Mouse (Mus musculus): ENCODE data around the gene Tmem260.
"Not testable (repeated sequence)": the region's sequence is repeated elsewhere in the genome, so short reads cannot be mapped to it uniquely, and the experiment has no call there.

Tmem260 gene

DNA sequence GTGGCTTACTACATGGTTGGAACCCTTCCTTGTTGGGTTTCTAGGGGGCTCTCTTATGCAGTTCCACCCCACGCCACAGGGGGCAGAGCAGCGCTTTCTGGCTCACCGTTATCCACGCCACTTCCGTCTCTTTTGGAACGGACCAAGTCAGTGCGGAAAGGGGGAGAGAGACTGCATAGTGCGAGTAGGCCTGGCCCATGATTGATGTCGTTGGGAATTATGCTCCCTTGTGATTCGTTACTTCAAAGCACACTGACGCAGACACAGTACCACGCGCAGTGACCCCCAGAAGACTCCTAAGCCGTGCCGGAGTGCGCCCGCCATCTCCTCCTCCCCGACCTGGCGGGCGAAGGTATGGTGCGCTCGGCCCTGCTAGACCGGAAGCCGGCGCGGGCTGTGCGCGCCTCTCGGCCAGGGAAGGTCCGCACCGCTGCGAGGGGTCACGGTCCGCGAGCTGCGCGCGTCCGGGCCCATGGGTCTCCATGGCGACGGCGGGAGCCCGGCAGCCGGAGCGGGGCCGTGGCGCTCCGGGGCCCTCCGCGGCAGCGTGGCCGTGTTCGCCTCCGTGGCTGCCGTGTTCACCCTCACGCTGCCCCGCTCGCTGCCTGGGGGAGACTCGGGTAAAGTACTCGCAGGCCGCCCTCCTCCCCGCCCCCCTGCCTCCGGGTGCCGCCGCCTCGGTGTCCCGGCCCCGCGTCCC lies at the start of gene Tmem260:
Gene Tmem260 (plus strand): TSS at position 141 of the 700 bp plus-strand sequence.
- DNase-seq (ENCODE audit: low read depth, low spot score), result peak; percentile 97

DNA sequence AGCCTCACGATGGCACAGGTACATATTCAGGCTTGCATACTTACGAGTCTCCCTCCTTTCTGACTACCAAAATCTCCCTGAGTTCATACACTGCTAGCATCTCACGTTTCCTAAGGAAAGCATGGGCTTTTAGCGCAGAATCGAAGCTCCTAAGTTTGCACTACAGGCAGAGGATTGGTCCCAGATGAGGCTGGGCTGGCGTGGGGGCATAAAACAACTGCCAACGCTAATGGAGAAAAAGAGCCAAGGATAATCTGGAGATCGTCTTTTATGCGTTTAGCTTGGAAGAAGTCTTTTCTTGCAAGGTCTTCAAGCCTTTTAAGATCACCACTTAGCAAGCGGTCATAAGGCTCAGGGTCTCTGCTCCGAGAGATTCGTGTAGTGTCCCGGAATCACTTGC lies 39.8 kb upstream of the Tmem260 start:
- no peak for DNase-seq (ENCODE audit: low read depth, low spot score)

DNA sequence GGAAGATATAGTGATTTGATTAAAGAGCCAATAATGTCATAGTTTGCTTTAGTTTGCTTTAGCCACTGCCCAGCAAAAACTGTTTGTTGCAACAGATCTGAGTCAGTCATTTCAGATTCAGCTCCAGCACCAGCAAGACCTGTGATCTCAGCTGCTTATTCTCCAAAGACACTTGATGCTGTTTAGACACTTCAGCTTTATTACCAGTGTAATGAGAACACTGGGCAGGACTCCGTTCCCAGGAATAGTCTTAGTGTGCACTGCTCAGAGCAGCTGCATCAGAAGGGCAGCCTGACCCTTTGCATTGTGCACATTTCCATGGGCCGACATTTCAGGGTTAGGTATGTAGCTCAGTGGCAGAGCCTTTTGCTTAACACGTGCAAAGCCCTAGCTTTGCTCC lies 28.9 kb upstream of the Tmem260 start:
- no peak for DNase-seq (ENCODE audit: low read depth, low spot score)

DNA sequence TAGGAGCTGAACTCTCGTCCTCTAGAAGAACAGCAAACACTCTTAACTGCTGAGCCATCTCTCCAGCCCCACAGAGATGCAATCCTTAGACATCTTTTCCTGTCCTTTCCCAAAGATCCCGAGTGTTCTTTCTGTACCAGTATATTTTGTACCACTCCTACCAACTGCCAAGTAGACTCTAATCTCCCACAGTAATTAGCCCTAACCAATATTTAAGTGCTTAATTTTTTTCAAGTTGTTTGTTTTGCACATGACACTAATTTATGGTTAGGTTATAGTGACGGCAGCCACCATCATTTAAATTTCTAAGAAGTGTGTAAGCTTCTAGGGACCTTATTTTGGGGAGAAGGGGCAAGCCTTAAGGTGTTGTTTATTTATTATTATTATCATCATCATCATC lies 27.7 kb upstream of the Tmem260 start:
- peak; percentile 21 for DNase-seq (ENCODE audit: low read depth, low spot score)

DNA sequence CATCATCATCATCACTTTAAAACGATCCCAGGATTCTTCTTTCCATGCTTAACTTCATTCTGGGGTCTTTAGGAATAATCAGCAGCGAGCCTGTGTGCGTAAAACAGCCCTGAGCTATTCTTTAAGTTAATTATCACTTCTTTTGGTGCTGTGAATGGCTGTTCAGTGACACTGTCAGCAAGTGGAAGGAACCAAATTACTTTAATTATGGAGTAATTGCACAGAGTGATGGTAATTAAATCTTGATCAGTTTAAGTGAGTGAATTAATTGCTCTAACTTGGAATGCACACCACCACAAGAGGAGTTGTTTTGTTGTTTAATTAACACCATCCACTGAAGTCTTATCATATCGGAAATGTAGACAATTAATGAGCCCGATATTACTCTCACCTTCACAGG lies 27.3 kb upstream of the Tmem260 start:
- DNase-seq (ENCODE audit: low read depth, low spot score), result peak; percentile 36

DNA sequence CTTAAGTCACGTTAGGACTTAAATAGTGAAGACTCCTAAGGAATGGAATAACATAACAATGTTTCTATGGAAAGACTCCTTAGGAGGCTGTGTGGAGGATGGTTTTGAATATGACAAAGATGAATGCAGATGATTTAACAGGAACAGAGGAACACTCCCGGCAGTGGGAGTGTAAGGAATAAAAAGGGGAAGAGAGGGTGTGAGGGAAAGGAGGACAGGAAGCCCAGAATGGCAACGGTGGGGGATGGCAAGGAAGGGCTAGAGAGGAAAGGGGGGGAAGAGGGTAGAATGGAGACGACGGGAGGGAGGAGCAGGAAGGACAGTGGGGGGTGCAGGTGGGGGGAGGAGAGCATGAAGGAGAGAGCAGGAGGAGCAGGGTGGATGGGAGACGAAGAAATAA lies 24.4 kb upstream of the Tmem260 start:
- peak; percentile 74 for DNase-seq (ENCODE audit: low read depth, low spot score)

DNA sequence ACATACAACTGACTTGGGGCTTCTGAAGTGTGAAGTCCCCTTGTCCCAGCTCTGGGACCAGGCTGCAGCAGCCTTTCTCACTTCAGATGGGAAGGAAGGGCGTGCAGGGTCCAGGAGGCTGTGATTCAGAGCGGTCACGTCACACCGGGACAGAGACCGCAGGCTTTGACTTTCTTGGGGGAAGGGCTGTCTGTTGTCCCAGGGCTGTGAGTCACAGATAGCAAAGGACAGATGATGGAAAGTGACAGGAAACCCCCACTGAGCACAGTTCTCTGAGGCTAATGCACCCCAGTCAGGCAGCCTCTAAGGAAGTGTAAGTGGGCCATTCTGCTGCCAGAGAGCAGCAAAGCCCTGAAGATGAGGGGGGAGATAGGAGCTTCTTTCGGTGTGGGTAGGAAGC lies 23.9 kb upstream of the Tmem260 start:
- peak; percentile 48 for DNase-seq (ENCODE audit: low read depth, low spot score)

DNA sequence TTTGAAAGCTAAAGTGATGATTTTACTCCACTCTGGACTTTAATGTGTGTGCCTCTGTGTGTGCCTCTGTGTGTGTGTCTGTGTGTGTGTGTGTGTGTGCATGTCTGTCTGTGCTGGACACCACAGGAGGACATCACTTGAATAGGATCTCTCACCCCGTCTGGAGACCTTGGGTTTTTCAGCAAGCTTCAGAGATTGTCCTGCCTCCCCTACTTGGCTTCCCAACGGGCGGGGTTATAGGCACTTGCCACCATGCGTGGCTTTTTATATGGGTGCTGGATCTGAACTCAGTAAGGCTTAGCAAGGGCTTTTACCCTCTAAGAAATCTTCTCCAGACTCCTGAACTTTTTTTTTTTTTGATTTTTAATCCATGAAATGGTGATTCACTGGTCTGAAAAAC lies 23.5 kb upstream of the Tmem260 start:
- no peak for DNase-seq (ENCODE audit: low read depth, low spot score)

DNA sequence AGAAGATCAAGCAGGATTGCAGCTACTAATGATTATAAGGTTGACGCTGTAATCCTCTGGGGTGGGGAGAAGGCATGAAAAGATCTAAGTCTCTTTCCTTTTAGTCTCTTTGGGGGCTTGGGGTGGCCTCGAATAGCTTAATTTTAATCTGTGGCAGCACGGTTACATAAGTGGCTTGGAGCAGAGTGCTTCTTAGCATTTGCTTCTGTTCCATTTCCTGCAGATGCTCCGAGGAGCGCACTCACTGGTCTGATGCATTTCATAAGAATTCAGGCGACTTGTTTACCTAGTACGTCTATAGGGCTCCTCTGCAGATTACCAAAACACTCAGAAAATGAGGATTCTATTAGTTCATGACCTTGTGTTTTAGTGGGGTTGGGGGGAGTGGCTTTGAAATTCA lies 23.0 kb upstream of the Tmem260 start:
- DNase-seq (ENCODE audit: low read depth, low spot score), result peak; percentile 42

DNA sequence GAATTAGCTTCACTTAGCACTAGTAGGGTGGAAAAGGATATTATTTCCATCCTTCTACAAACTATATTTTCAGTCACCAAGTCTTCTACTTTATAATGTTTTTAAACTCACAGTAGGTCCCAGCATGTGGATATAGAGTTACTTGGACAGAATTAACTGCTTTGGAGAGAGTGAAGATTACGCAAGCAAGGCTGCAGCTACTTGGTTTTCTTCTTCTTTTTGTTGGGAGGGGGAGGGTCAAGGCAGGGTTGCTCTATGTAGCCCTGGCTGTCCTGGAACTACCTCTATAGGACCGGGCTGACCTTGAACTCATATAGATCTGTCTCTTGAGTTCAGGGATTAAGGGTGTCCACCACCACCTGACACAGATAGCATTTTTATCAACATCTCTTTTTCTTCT lies 13.9 kb upstream of the Tmem260 start:
- no peak for DNase-seq (ENCODE audit: low read depth, low spot score)

DNA sequence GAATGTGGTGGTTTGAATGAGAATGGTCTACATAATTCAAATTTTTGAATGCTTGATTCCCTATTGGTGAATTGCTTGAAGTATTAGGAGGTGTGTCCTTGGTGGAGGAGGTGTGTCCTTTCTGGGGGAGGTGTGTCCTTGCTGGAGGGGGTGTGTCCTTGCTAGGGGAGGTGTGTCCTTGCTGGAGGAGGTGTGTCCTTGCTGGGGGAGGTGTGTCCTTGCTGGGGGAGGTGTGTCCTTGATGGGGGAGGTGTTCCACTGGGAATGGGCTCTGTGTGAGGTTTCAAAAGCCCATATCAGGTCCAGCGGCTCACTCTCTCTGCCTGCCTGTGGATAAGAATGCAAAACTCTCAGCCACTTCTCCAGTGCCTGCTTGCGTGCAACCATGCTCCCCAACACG lies 2.1 kb upstream of the Tmem260 start:
- no peak for DNase-seq (ENCODE audit: low read depth, low spot score)

DNA sequence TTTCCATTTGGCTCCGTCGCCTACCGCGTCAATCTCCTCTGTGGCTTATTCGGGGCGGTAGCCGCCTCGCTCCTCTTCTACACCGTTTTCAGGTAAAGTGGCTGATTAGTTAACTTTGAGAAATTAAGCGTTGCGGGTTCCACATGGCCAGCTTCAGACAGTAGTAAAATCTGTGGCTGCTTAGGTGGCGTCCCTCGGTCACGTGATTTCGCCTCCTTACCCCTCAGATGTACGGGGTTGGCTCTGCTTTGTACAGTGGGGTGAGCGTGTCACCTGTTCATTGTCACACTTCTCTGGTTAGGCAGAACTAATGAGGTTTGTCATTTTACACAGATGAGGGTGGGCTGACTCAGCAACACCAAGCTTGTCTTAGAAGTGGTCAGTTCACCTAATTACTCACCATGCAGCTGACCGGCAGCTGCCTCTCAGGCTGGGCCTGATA lies 6.1 kb downstream of the Tmem260 start:
- no peak for DNase-seq (ENCODE audit: low read depth, low spot score)

DNA sequence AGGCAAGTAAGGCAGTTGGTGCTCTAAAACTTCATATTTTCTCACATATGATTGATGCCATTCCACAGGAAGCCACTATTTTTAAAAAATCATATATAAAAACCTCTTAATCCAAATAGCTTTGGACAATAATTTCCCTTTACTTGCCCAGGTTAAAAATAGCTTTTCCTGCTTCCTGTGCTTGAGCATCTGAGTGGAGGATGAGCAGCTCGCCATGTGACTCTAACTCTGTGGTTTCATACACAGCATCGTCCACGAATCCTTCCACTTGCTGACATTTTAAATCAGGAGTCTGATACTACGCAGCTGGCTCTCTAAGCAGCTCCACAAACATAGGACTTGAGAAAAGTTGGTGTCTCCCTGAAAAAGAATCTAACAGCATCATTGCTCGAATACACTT lies 7.5 kb downstream of the Tmem260 start:
- peak; percentile 20 for DNase-seq (ENCODE audit: low read depth, low spot score)

DNA sequence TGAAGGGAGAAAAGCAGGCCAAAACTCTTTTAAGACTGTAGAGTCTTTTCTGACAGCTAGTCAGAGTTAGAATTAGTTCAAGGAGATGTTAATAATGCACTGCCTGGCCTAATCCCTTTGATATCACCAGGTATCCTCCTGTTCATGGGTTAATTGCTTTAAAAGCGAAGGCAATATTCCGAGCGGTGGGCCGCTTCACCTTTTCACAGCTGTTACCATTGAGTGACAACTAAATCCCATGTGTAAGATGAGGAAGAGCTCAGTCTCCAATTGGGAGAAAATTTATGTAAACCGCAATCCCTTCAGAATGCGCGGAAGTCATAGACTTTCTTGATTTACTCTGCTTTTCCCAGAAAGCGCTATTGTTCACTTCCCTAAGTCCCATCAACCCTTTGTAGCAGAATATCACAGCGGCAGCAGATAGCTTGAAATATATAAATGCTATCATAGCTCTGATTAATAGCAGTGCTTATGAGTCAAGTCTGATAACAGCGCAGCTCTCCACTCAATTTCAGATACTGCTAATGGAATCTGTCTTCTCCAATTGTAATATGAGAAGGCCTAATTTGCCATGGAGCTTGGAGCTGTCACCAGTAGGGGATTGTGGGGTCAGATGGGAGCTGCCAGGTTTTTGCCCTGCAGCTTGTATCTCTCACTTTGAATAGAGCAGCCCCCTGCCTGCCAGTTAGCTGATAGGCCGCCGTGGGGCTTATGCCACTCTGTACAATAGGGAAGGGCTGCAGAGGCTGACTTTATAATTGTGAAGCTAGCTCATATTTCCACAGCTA lies 10.6 kb downstream of the Tmem260 start:
- DNase-seq (ENCODE audit: low read depth, low spot score), result peak; percentile 10

DNA sequence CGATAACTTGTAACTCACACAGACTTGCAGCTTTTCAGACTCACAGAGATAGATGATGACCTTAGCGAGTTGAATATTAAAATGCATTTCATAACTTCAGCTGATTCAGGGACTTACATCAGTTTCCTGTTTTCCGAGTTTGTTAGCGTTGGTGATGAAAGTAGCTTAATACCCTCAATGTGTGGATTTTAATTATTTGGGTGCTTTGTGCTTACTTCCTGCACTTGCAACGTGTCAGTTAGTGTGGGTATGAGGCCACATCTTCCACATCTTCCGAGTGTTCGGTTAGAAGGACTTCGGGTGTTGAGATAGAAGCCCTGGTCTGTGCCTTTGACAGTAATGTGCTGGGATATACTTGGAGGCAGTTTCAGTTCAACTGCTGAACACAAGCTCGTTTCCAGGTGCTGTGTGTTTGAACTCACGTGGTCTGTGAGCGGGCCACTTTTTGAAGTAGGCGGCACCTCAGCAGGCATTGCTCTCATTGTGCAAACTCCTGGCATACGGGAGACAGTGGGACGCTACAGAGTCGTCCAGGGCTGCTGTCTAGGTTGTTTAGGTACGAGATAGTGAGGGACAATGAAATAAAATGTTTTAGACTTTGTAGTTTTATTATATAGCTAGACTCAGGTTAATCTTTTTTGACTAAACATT lies 11.5 kb downstream of the Tmem260 start:
- DNase-seq (ENCODE audit: low read depth, low spot score), result no peak

DNA sequence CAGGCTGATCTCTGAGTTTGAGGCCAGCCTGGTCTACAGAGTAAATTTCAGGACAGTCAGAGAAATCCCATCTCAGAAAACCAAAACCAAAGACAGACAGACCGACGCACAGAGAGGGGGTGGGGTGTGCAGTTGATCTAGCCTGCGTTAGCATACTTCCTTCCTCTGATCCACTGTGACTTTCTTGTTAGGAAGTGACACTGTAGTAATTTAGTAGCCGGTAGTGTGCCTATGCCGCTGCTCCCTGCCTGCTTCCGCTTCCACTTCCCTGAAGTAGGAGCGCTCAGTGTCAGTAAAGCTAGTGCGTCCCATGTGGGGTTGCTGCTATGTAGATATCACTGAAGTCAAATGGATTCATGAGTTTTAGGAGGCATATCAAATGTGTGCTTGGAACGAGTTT lies 13.0 kb downstream of the Tmem260 start:
- no peak for DNase-seq (ENCODE audit: low read depth, low spot score)

DNA sequence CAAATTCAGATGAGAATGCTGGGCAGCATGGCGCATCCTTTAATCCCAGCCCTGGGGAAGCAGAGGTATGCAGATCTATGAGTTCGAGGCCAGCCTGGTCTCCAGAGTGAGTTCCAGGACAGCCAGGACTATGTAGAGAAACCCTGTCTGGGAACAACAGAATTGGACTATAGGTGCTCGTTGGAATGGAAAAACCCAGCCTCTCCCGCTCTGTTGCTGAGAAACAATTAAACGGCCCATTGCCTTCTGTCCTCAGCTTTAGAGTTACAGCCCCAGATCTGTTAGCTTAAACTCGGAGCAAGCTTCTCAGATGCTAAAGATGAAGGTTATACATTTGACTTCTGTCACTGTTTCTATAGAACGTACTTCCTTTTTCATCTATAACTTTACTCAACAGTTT lies 22.4 kb downstream of the Tmem260 start:
- DNase-seq (ENCODE audit: low read depth, low spot score), result no peak

DNA sequence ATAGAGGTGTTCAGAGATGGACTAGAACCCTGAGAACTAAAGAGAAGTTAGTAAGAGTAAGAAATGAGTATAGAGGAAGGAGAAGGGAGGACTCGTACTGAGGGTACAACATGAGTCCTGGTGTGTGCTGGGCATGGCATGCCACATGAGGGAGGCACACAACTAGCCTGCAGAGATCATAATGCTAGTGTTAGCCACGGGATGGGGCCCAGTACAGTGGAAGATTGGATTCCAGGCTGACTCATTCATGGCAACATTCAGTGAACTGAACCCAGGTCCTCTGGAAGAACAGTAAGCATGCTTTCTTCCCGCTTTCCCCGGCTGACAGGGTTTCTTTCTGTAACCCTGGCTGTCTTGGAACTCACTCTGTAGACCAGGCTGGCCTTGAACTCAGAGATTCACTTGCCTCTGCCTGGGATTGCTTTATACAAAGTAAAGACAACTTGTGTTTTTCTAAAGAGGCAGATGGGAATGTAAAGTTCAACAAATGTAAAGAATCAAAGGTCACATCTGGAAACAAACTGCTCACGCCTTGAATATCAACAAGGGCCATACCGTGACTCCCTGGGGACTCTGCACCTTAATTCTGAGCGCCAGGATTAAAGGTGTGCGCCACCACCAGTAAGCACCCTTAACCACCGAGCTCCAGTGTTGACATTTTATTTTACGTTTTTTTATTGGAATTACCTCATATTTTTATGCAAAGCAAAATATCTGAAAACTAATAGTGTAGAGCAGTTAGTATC lies 25.0 kb downstream of the Tmem260 start:
- no peak for DNase-seq (ENCODE audit: low read depth, low spot score)

DNA sequence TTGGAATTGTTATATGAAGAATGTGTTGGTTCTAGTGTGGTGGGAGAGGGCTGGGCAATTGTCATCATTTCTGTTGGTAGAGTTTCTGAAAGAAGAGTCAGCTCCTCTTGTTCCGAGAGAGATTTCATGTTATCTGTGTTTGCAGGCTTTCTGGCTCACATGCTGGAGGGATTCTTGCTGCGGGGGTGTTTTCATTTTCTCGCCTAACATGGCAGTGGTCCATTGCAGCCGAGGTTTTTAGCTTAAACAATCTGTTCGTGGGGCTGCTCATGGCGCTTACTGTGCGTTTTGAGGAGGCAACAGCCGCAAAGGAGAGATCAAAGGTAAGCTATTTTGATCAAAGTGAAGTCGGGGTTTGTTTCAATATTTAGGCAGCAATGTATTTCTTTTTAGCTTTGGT lies 26.3 kb downstream of the Tmem260 start:
- peak; percentile 85 for DNase-seq (ENCODE audit: low read depth, low spot score)

DNA sequence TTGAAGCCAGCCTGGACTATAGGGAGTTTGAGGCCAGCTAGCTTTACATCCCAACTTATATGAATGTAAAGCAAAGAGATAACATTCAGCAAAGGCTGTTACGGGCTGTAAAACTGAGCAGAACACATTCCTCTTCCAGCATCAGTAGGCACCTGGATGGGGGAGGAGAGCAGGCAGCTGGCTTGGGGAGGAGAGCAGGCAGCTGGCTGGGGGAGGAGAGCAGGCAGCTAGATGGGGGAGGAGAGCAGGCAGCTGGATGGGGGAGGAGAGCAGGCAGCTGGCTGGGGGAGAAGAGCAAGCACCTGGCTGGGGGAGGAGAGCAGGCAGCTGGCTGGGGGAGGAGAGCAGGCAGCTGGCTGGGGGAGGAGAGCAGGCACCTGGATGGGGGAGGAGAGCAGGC lies 29.4 kb downstream of the Tmem260 start:
- no peak for DNase-seq (ENCODE audit: low read depth, low spot score)

DNA sequence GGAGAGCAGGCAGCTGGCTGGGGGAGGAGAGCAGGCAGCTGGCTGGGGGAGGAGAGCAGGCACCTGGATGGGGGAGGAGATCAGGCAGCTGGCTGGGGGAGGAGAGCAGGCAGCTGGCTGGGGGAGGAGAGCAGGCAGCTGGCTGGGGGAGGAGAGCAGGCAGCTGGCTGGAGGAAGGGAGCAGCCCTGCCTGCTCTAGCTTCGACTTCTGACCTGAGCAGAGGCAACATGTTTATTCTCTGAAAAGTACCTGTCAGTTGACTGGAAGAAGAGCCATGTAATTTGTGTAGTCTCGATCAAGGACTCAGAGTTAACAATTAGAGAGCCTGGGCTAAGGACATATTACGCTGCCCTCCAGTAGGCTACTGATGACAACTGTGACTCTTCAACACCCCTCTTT lies 29.9 kb downstream of the Tmem260 start:
- not testable (repeated sequence) for DNase-seq (ENCODE audit: low read depth, low spot score)

DNA sequence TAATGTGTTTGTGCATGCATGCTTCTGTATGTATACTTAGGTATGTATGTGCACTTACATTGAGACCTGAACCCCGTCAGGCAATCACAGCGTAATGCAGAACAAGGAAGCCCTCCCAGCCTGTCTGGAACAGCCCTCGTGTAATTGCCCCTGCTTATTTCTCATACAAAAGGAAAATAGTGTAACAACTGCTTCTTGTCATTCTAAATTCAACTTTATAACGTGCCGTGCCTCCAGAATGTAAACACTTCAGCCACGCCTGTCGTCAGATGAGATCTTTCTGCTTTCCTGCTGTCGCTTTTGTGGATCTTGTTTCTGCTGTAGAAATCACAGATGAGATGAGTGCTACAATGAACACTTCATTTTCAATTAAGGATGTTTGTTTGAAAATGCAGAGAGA lies 30.4 kb downstream of the Tmem260 start:
- DNase-seq (ENCODE audit: low read depth, low spot score), result no peak
